Mouse (Mus musculus): ENCODE measurements around the gene Zfp385a. TPM values are rescaled to one million over a fixed set of nuclear protein-coding genes. Genes with fewer than 3 reads are reported as not detected.

The Zfp385a gene
- polyA plus RNA-seq (2012; rRNA removed): 18.0 and 22.2 TPM in 2 replicates

DNA sequence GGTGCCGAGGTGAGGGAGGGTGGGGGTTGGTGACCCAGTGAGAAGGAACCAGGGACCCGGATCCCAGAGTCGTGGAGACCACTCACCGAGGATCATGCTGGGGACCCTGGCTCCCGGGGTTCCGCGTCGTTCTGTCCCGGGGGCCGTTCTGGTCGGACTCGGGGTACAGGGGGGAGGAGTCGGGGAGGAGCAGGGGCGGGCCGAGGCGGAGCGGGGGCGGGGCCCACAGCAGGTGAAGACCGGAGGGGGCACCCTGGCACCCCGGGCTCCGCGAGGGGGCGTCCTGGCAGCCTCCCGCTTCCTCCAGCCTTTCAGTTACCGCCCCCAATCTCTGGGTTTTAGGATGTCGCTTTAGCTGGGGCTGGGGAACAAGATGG, at the start of gene Zfp385a:
Zfp385a (minus strand) TSS at position 133 of the 377 bp plus-strand sequence.

DNA sequence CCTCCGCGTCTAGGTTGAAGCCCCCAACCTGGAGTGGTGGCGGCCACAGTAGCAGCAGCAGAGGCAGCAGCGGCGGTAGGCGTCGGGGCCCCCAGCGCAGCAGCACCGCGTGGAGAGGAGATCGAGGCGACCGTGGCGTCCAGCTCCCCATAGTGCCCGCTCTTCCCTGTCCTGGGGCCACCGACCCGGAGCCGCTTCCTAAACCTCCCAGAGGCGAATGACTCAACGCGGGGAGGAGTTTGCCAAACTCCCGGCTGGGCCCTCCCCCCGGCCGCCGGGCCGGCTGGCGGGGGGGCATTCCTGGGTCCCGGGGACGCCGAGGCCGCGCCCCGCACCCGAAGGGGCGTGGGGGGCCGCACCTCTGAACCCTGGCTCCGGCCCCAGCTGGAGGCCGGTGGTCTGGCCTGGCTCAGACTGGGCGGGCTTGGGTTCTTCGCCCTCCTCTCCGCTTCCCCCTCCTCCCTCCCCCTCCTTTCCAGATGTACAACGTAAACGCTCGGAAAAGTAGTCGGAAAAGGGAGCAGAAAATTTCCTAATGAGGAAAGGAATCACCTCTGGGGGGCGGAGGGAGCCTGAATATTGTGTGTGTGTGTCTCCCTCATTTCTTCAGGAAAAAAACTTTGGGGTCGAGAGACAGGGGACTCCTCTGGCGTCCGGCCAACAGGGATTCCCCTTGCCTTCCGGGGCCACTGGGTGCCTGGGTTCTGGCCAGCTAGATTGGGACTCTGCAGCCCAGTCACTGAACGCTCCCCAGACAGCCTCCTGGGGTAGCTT, 26.7 kb upstream of the Zfp385a start, which contains the start of gene Itga5:
Itga5 (minus strand) TSS at position 388 of the 774 bp plus-strand sequence.

DNA sequence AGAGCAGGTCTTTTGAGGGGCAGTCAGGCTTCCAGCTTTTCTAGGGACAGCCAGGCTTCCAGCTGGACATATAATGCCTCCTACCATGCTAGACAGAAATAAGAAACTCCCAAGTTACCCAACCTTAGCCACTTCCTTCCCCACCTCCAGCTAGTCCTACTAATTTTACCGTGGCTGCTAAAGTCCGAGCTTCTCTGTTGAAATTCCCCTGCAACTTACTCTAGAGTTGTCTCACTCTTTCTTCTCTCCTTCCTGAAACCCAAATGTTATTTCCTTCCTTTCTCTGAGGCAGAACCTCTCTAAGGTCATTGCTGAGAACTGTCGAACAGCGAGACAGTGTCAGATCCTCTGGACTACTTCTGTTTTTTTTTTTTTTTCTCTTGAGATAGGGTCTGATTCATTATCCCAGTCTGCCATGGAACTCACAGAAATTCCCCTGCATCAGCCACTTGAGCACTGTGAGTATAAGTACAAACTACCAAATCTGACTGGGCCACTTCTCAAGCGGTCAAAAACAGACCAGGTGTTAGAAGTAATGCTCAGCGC, 29.5 kb downstream of the Zfp385a start, which contains the start of gene Gpr84:
Gpr84 (minus strand) TSS at position 248 of the 546 bp plus-strand sequence.

DNA sequence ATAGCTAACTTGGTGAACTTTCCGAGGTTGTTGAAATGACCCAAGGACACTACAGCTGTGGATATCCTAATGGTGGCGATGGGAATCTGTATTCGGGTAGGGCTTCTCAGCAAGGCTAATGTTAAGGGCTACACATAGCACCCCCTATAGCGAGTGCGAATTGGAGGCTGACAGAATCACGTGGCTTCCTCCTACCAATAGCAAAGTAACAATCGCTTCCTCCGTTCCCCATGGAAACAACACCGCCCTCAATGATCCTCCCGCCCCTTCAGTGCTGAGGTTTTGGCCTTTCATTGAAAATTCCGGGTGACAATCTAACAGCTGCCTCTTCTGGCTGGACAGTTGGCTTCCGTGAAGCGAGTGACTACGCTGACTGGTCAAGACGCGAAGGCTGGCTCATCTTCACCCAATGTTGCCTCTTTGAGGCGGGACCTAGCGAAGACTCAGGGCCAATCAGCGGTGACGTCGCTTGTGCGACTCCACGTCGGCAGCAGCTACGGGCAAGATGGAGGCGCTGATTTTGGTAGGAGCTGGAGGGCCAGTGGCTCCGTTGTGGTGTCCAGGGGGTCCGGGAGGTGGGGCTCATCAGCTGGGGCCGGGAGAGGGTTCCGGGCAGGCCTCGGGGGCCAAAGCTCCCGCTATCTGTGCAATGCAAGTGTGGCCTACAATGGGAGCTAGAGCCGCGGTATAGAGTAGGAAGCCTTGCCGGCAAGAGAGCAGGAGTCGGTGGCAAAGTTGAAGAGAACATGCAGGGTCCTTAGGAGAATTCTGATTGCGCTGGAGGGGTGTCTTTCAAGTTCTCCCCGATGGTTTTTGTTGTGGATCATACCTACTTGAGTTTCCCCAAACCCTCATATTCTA, 67.2 kb downstream of the Zfp385a start, which contains the start of gene Copz1:
Copz1 (plus strand) TSS at position 296 of the 861 bp plus-strand sequence.

Other genes starting within 250 kb of the Zfp385a start
- 16.9 and 31.1 TPM in 2 replicates for gene Smug1, start 173.0 kb downstream of the Zfp385a start, polyA plus RNA-seq (2012; rRNA removed)
- 168 and 169 TPM in 2 replicates for gene Cbx5, start 100.3 kb downstream of the Zfp385a start, polyA plus RNA-seq (2012; rRNA removed)
- 2,386 and 3,736 TPM in 2 replicates for gene Hnrnpa1, start 99.7 kb downstream of the Zfp385a start, polyA plus RNA-seq (2012; rRNA removed)
- 7.1 and 11.3 TPM in 2 replicates for gene Nfe2, start 81.7 kb downstream of the Zfp385a start, polyA plus RNA-seq (2012; rRNA removed)
- 176 and 188 TPM in 2 replicates for gene Copz1, start 67.4 kb downstream of the Zfp385a start, polyA plus RNA-seq (2012; rRNA removed)
- 0.07 and 0.24 TPM in 2 replicates for gene Gpr84, start 29.5 kb downstream of the Zfp385a start, polyA plus RNA-seq (2012; rRNA removed)
- 14.7 and 28.5 TPM in 2 replicates for gene Itga5, start 26.7 kb upstream of the Zfp385a start, polyA plus RNA-seq (2012; rRNA removed)
- 0.28 and 0.57 TPM in 2 replicates for gene Gtsf1, start 90.4 kb upstream of the Zfp385a start, polyA plus RNA-seq (2012; rRNA removed)
- gene Gtsf2, start 108.4 kb upstream of the Zfp385a start, polyA plus RNA-seq (2012; rRNA removed): 0.19 and 0.20 TPM in 2 replicates
- gene Nckap1l, start 113.7 kb upstream of the Zfp385a start, polyA plus RNA-seq (2012; rRNA removed): 2.1 and 2.9 TPM in 2 replicates
- gene Pde1b, start 162.9 kb upstream of the Zfp385a start, polyA plus RNA-seq (2012; rRNA removed): 26.8 and 30.8 TPM in 2 replicates
- 21.5 and 33.8 TPM in 2 replicates for gene Ppp1r1a, start 197.9 kb upstream of the Zfp385a start, polyA plus RNA-seq (2012; rRNA removed)
- not detected in 2 replicates for gene Glycam1, start 225.0 kb upstream of the Zfp385a start, polyA plus RNA-seq (2012; rRNA removed)

All from central nervous system, embryonic 11.5 days (tissue).